Mouse (Mus musculus) adrenal gland, postnatal 4 days (tissue): ENCODE measurements around the gene Gzmg. TPM values are rescaled to one million over a fixed set of nuclear protein-coding genes. Genes with fewer than 3 reads are reported as not detected.

ENCODE experiments used
- total RNA-seq, 2 experiments: library from RNA; stranded (reverse); gene quantifications; 2 replicates each; pipeline ENCODE4 v1.2.3; 2021

The Gzmg gene
- total RNA-seq, 2 experiments from 2014 or later = not detected

Other genes with a start within 250 kb of the Gzmg start
- gene Cma1, start 214.9 kb downstream of the Gzmg start, total RNA-seq = 10 to 100 TPM; 10.4 to 19.2 TPM
- under 1 TPM; 0.62 to 0.76 TPM for gene Cma2, start 208.6 kb downstream of the Gzmg start, total RNA-seq
- not detected for gene Mcpt1, start 141.6 kb downstream of the Gzmg start, total RNA-seq
- not detected for gene Mcpt9, start 129.1 kb downstream of the Gzmg start, total RNA-seq
- gene Mcpt2, start 117.5 kb downstream of the Gzmg start, total RNA-seq = not detected
- 1 to 10 TPM; 4.3 to 8.3 TPM for gene Mcpt4, start 97.3 kb downstream of the Gzmg start, total RNA-seq
- gene Mcpt8, start 74.3 kb downstream of the Gzmg start, total RNA-seq = 1 to 10 TPM in 1 of 2 experiments, not detected in 1; 1.2 TPM
- gene Ctsg, start 57.0 kb downstream of the Gzmg start, total RNA-seq = 1 to 10 TPM in 1 of 2 experiments, under 1 TPM in 1; 0.90 to 2.5 TPM
- not detected for gene Gzme, start 39.0 kb downstream of the Gzmg start, total RNA-seq
- gene Gzmd, start 27.0 kb downstream of the Gzmg start, total RNA-seq = not detected
- not detected for gene Gzmn, start 15.0 kb upstream of the Gzmg start, total RNA-seq
- gene Gzmf, start 51.8 kb upstream of the Gzmg start, total RNA-seq = not detected
- gene Gzmc, start 75.1 kb upstream of the Gzmg start, total RNA-seq = not detected
- under 1 TPM; 0.28 to 0.51 TPM for gene Gzmb, start 102.7 kb upstream of the Gzmg start, total RNA-seq
- 1 to 10 TPM in 1 of 2 experiments, under 1 TPM in 1; 0.23 to 4.1 TPM for gene Atp12a, start 205.5 kb upstream of the Gzmg start, total RNA-seq
- 1 to 10 TPM; 1.4 to 1.7 TPM for gene Rnf17, start 243.0 kb upstream of the Gzmg start, total RNA-seq